Mouse (Mus musculus) liver, embryonic 14.5 days (tissue): ENCODE data around the gene Pdcd7.

Experiments used
- CTCF ChIP-seq: IDR thresholded peaks from 2 replicates; pipeline ENCODE4 v1.5.1; 2016; ENCODE audit warnings: antibody characterized with exemption, low read depth, control low read depth
- EP300 ChIP-seq: IDR thresholded peaks from 2 replicates; pipeline ENCODE4 v1.6.1; 2016; ENCODE audit warnings: antibody characterized with exemption, low read depth

GRCm38 (mm10) chr9:65393606-65394005, 47.7 kb downstream of the Pdcd7 start:
- TF ChIP-seq CTCF = no peak
- no peak for TF ChIP-seq EP300
